Mouse (Mus musculus) hindbrain, embryonic 13.5 days (tissue): ENCODE data around the gene Gm3336. TPM values are rescaled to one million over a fixed set of nuclear protein-coding genes. Genes with fewer than 3 reads are reported as not detected.

Experiments used
- ATAC-seq: fragments of 200-750 bp; cut with Nextera tagmentation; 2 replicates; pipeline ENCODE4 v1.8.0; 2017; ENCODE audit warnings: moderate TSS enrichment; ENCODE audit not compliant: low FRiP score
- H3K27ac ChIP-seq: fragments of 300-500 bp; sonication (generic); 2 replicates; pipeline ENCODE4 v1.5.1; 2015; ENCODE audit warnings: inconsistent platforms, mild to moderate bottlenecking, moderate library complexity
- H3K27me3 ChIP-seq: fragments of 300-500 bp; sonication (generic); 2 replicates; pipeline ENCODE4 v1.6.1; 2015; ENCODE audit warnings: mild to moderate bottlenecking, inconsistent platforms
- H3K36me3 ChIP-seq: fragments of 300-500 bp; sonication (generic); 2 replicates; pipeline ENCODE4 v1.6.1; 2015; ENCODE audit warnings: mild to moderate bottlenecking, inconsistent platforms
- H3K4me1 ChIP-seq: fragments of 300-500 bp; sonication (generic); replicated peaks from 2 replicates; pipeline ENCODE4 v1.6.1; 2015; ENCODE audit warnings: inconsistent platforms
- H3K4me2 ChIP-seq: fragments of 300-500 bp; sonication (generic); 2 replicates; pipeline ENCODE4 v1.6.1; 2015; ENCODE audit warnings: inconsistent platforms, mild to moderate bottlenecking, moderate library complexity
- H3K4me3 ChIP-seq: fragments of 300-500 bp; sonication (generic); 2 replicates; pipeline ENCODE4 v1.5.1; 2015; ENCODE audit warnings: mild to moderate bottlenecking, inconsistent platforms
- H3K9ac ChIP-seq: fragments of 300-500 bp; sonication (generic); 2 replicates; pipeline ENCODE4 v1.6.1; 2015; ENCODE audit warnings: mild to moderate bottlenecking, inconsistent platforms
- H3K9me3 ChIP-seq: fragments of 300-500 bp; sonication (generic); 2 replicates; pipeline ENCODE4 v1.6.1; 2016; ENCODE audit warnings: inconsistent platforms
- WGBS: fragments of 180-500 bp; shearing (Covaris S2); methylation state at CpG from one replicate; pipeline ENCODE4 v1.1.7; 2015; 5-methylcytosine and 5-hydroxymethylcytosine counted together
- polyA plus RNA-seq: library from polyadenylated mRNA; unstranded; fragments of >200 nt; fragmentation: Nextera tagmentation; extraction: Ambion mirVana; gene quantifications from 2 replicates; pipeline ENCODE4 v1.2.1, GENCODE M21; 2015

The Gm3336 gene
- polyA plus RNA-seq, 1 experiment from 2014 or later: not detected

- H3K4me3 ChIP-seq: no peak overlapping the region
- H3K4me2 ChIP-seq: peak overlapping the region; percentile 53
Observed at GRCm38 (mm10) chr8:70765329-70765728, 47.0 kb downstream of the Gm3336 start.

GRCm38 (mm10) chr8:70765838-70766570, 47.7 kb downstream of the Gm3336 start:
- peak overlapping the region; percentile 53 for H3K4me2 ChIP-seq
- peaks cover 22% of the 10 kb centered on the region for H3K4me1 ChIP-seq
- H3K9me3 ChIP-seq: no peaks in the 10 kb centered on the region
- peaks cover 30% of the 10 kb centered on the region for H3K27me3 ChIP-seq
- 3% methylated on average over 34 of the region's 34 CpGs for WGBS
- H3K27ac ChIP-seq: no peak overlapping the region
- peak overlapping the region; percentile 22 for H3K4me3 ChIP-seq
- peaks cover 41% of the 10 kb centered on the region for H3K36me3 ChIP-seq
- ATAC-seq: no peak
- peak overlapping the region; percentile 60 for H3K9ac ChIP-seq

More at GRCm38 (mm10) chr8:70765329-70765728, 47.0 kb downstream of the Gm3336 start:
- Histone ChIP-seq H3K4me1 (peaks cover 24% of the 10 kb centered on the region), H3K9me3 (no peaks in the 10 kb centered on the region), H3K36me3 (peaks cover 35% of the 10 kb centered on the region), H3K27ac (no peak overlapping the region), H3K27me3 (peaks cover 30% of the 10 kb centered on the region), H3K9ac (peak overlapping the region; percentile 60; the same call in 1 of the 2 replicates)
- WGBS: 81% methylated on average over 9 of the region's 9 CpGs
- no peak for ATAC-seq

GRCm38 (mm10) chr8:70766571-70767440, 48.5 kb downstream of the Gm3336 start:
- Histone ChIP-seq H3K9ac (peak overlapping the region; percentile 60), H3K27ac (no peak overlapping the region), H3K36me3 (peaks cover 49% of the 10 kb centered on the region), H3K9me3 (no peaks in the 10 kb centered on the region), H3K4me1 (peaks cover 24% of the 10 kb centered on the region), H3K4me2 (peak overlapping the region; percentile 53), H3K4me3 (peak overlapping the region; percentile 22), H3K27me3 (peaks cover 30% of the 10 kb centered on the region)
- WGBS: 10% methylated on average over 21 of the region's 21 CpGs
- no peak for ATAC-seq

GRCm38 (mm10) chr8:70767503-70767902, 49.2 kb downstream of the Gm3336 start:
- H3K27me3 ChIP-seq: peaks cover 30% of the 10 kb centered on the region
- H3K4me2 ChIP-seq: no peak overlapping the region
- no peak overlapping the region for H3K4me3 ChIP-seq
- H3K27ac ChIP-seq: no peak overlapping the region
- H3K9me3 ChIP-seq: no peaks in the 10 kb centered on the region
- no peak overlapping the region for H3K9ac ChIP-seq
- 76% methylated on average over 6 of the region's 6 CpGs for WGBS
- peaks cover 56% of the 10 kb centered on the region for H3K36me3 ChIP-seq
- H3K4me1 ChIP-seq: peaks cover 30% of the 10 kb centered on the region
- no peak for ATAC-seq

GRCm38 (mm10) chr8:70768231-70768776, 50.0 kb downstream of the Gm3336 start:
- H3K4me2 ChIP-seq: no peak overlapping the region
- peaks cover 64% of the 10 kb centered on the region for H3K36me3 ChIP-seq
- no peak for ATAC-seq
- peaks cover 30% of the 10 kb centered on the region for H3K27me3 ChIP-seq
- 96% methylated on average over 32 of the region's 32 CpGs for WGBS
- no peak overlapping the region for H3K9ac ChIP-seq
- H3K9me3 ChIP-seq: no peaks in the 10 kb centered on the region
- H3K27ac ChIP-seq: no peak overlapping the region
- no peak overlapping the region for H3K4me3 ChIP-seq
- H3K4me1 ChIP-seq: peaks cover 38% of the 10 kb centered on the region

- peak; percentile 17 for ATAC-seq
- Histone ChIP-seq H3K9me3 (no peaks in the 10 kb centered on the region), H3K36me3 (peaks cover 71% of the 10 kb centered on the region), H3K9ac (no peak overlapping the region), H3K27ac (no peak overlapping the region), H3K27me3 (peaks cover 30% of the 10 kb centered on the region), H3K4me2 (no peak overlapping the region), H3K4me3 (no peak overlapping the region), H3K4me1 (peaks cover 45% of the 10 kb centered on the region)
- 87% methylated on average over 16 of the region's 16 CpGs for WGBS
Observed at GRCm38 (mm10) chr8:70768956-70769355, 50.6 kb downstream of the Gm3336 start.

- Histone ChIP-seq H3K4me3 (no peak overlapping the region), H3K36me3 (peaks cover 73% of the 10 kb centered on the region), H3K27me3 (peaks cover 30% of the 10 kb centered on the region), H3K9ac (no peak overlapping the region), H3K9me3 (no peaks in the 10 kb centered on the region), H3K4me1 (peaks cover 49% of the 10 kb centered on the region), H3K4me2 (no peak overlapping the region), H3K27ac (no peak overlapping the region)
- ATAC-seq: peak; percentile 62
- WGBS: 8% methylated on average over 26 of the region's 26 CpGs
Observed at GRCm38 (mm10) chr8:70769359-70769758, 51.0 kb downstream of the Gm3336 start.

GRCm38 (mm10) chr8:70769858-70770257, 51.5 kb downstream of the Gm3336 start:
- H3K4me1 ChIP-seq: peaks cover 54% of the 10 kb centered on the region
- no peak overlapping the region for H3K4me2 ChIP-seq
- H3K9me3 ChIP-seq: no peaks in the 10 kb centered on the region
- no peak overlapping the region for H3K9ac ChIP-seq
- peaks cover 30% of the 10 kb centered on the region for H3K27me3 ChIP-seq
- WGBS: 73% methylated on average over 12 of the region's 12 CpGs
- H3K27ac ChIP-seq: no peak overlapping the region
- peaks cover 73% of the 10 kb centered on the region for H3K36me3 ChIP-seq
- H3K4me3 ChIP-seq: no peak overlapping the region
- ATAC-seq: no peak

GRCm38 (mm10) chr8:70770748-70771147, 52.4 kb downstream of the Gm3336 start:
- WGBS: 97% methylated on average over 13 of the region's 13 CpGs
- Histone ChIP-seq H3K4me3 (no peak overlapping the region), H3K27me3 (peaks cover 28% of the 10 kb centered on the region), H3K4me2 (no peak overlapping the region), H3K9ac (no peak overlapping the region), H3K27ac (no peak overlapping the region), H3K9me3 (no peaks in the 10 kb centered on the region), H3K36me3 (peaks cover 73% of the 10 kb centered on the region), H3K4me1 (peaks cover 61% of the 10 kb centered on the region)
- ATAC-seq: no peak

- no peak overlapping the region for H3K4me3 ChIP-seq
- ATAC-seq: no peak
- 94% methylated on average over 7 of the region's 7 CpGs for WGBS
- H3K36me3 ChIP-seq: peaks cover 73% of the 10 kb centered on the region
- peaks cover 23% of the 10 kb centered on the region for H3K27me3 ChIP-seq
- H3K4me1 ChIP-seq: peaks cover 59% of the 10 kb centered on the region
- no peak overlapping the region; the same call in 1 of the 2 replicates for H3K9ac ChIP-seq
- H3K27ac ChIP-seq: no peak overlapping the region
- no peaks in the 10 kb centered on the region for H3K9me3 ChIP-seq
- H3K4me2 ChIP-seq: no peak overlapping the region
Observed at GRCm38 (mm10) chr8:70771217-70771616, 52.9 kb downstream of the Gm3336 start.

- H3K9me3 ChIP-seq: no peaks in the 10 kb centered on the region
- H3K27ac ChIP-seq: no peak overlapping the region
- no peak overlapping the region for H3K9ac ChIP-seq
- H3K4me2 ChIP-seq: no peak overlapping the region
- no peak for ATAC-seq
- 98% methylated on average over 13 of the region's 13 CpGs for WGBS
- peaks cover 14% of the 10 kb centered on the region for H3K27me3 ChIP-seq
- H3K4me1 ChIP-seq: peaks cover 50% of the 10 kb centered on the region
- no peak overlapping the region for H3K4me3 ChIP-seq
- peaks cover 73% of the 10 kb centered on the region for H3K36me3 ChIP-seq
Observed at GRCm38 (mm10) chr8:70772075-70772474, 53.7 kb downstream of the Gm3336 start.
